Mouse (Mus musculus): ENCODE data around the gene Tpcn1. TPM values are rescaled to one million over a fixed set of nuclear protein-coding genes. Genes with fewer than 3 reads are reported as not detected.
"Not testable (repeated sequence)": the region's sequence is repeated elsewhere in the genome, so short reads cannot be mapped to it uniquely, and the experiment has no call there.

Tpcn1 gene
- polyA plus RNA-seq, 1 experiment from 2014 or later: 24.0 TPM

- Histone ChIP-seq H3K27ac (no peak overlapping the region), H3K4me1 (peaks cover 28% of the 10 kb centered on the region), H3K9ac (peak overlapping the region; percentile 92), H3K36me3 (peaks cover 16% of the 10 kb centered on the region; the same call in 1 of the 2 replicates), H3K4me2 (replicated peaks) (peak overlapping the region; percentile 97), H3K27me3 (no peaks in the 10 kb centered on the region), H3K9me3 (no peaks in the 10 kb centered on the region), H3K4me3 (peak overlapping the region; percentile 90)
- no peak for ATAC-seq (ENCODE audit: low FRiP score, low read depth)
- WGBS: 67% methylated on average over 9 of the region's 9 CpGs
Measured at GRCm38 (mm10) chr5:120502147-120502621, 86.3 kb downstream of the Tpcn1 start.

DNA sequence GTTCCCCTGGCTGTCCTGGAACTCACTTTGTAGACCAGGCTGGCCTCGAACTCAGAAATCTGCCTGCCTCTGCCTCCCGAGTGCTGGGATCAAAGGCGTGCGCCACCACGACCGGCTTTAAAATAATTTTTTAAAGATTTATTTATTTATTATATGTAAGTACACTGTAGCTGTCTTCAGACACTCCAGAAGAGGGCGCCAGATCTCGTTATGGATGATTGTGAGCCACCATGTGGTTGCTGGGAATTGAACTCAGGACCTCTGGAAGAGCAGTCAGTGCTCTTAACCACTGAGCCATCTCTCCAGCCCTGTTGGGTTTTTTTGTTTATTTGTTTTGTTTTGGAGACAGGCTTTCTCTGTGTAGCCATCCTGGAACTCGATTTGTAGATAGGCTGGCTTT, 87.9 kb downstream of the Tpcn1 start:
- Histone ChIP-seq H3K4me1 (peaks cover 21% of the 10 kb centered on the region), H3K36me3 (peaks cover 22% of the 10 kb centered on the region; the same call in 1 of the 2 replicates)
- H3K4me3 ChIP-seq; H3K27ac ChIP-seq; ATAC-seq (ENCODE audit: low FRiP score, low read depth); H3K27me3 ChIP-seq; H3K4me2 ChIP-seq (replicated peaks); H3K9me3 ChIP-seq; H3K9ac ChIP-seq: not testable (repeated sequence)
- WGBS: 87% methylated on average over 9 of the region's 9 CpGs

GRCm38 (mm10) chr5:120499202-120499601, 89.3 kb downstream of the Tpcn1 start:
- Histone ChIP-seq H3K9me3 (no peaks in the 10 kb centered on the region), H3K4me1 (peaks cover 17% of the 10 kb centered on the region), H3K4me3 (no peak overlapping the region), H3K4me2 (replicated peaks) (no peak overlapping the region), H3K27ac (no peak overlapping the region), H3K36me3 (peaks cover 33% of the 10 kb centered on the region), H3K9ac (no peak overlapping the region), H3K27me3 (no peaks in the 10 kb centered on the region)
- ATAC-seq (ENCODE audit: low FRiP score, low read depth): no peak
- 79% methylated on average over 4 of the region's 4 CpGs for WGBS

GRCm38 (mm10) chr5:120497071-120497470, 91.4 kb downstream of the Tpcn1 start:
- ATAC-seq (ENCODE audit: low FRiP score, low read depth): no peak
- H3K36me3 ChIP-seq: peaks cover 55% of the 10 kb centered on the region

DNA sequence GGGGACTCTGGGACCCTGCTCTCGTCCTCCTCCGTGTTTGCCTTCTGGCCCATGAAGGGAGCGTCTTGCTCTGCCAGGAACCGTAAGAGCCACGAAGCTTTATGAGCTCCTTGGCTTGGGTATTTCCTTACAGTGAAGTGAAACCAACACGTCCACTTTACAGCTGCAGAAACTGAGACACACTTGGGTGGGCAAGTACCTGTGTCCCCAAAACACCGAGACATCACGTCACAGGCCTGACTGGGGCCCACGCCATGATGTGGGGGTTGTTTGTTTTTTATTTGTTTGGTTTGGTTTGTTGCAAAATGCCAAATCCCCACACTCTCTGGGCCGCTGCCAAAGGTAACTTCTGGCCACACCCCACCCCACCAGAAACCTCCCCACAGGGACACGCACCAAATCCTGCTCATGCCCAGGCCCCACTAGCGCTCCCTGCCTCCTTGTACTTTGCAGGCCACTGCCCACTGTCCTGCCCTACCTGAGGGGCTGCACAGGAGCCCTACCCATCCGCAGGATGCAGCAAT, 92.7 kb downstream of the Tpcn1 start:
- H3K4me1 ChIP-seq: no peaks in the 10 kb centered on the region
- 87% methylated on average over 13 of the region's 13 CpGs for WGBS
- no peaks in the 10 kb centered on the region for H3K27me3 ChIP-seq
- H3K4me3 ChIP-seq: no peak overlapping the region
- no peak overlapping the region for H3K27ac ChIP-seq
- ATAC-seq (ENCODE audit: low FRiP score, low read depth): no peak
- H3K4me2 ChIP-seq (replicated peaks): no peak overlapping the region
- H3K36me3 ChIP-seq: peaks cover 60% of the 10 kb centered on the region
- H3K9ac ChIP-seq: no peak overlapping the region
- no peaks in the 10 kb centered on the region for H3K9me3 ChIP-seq

More at GRCm38 (mm10) chr5:120497071-120497470, 91.4 kb downstream of the Tpcn1 start:
- no peak overlapping the region for H3K27ac ChIP-seq
- H3K4me1 ChIP-seq: peaks cover 7% of the 10 kb centered on the region
- no peak overlapping the region for H3K9ac ChIP-seq
- WGBS: 89% methylated on average over 3 of the region's 3 CpGs
- no peaks in the 10 kb centered on the region for H3K9me3 ChIP-seq
- H3K4me3 ChIP-seq: no peak overlapping the region
- H3K27me3 ChIP-seq: no peaks in the 10 kb centered on the region
- no peak overlapping the region for H3K4me2 ChIP-seq (replicated peaks)

DNA sequence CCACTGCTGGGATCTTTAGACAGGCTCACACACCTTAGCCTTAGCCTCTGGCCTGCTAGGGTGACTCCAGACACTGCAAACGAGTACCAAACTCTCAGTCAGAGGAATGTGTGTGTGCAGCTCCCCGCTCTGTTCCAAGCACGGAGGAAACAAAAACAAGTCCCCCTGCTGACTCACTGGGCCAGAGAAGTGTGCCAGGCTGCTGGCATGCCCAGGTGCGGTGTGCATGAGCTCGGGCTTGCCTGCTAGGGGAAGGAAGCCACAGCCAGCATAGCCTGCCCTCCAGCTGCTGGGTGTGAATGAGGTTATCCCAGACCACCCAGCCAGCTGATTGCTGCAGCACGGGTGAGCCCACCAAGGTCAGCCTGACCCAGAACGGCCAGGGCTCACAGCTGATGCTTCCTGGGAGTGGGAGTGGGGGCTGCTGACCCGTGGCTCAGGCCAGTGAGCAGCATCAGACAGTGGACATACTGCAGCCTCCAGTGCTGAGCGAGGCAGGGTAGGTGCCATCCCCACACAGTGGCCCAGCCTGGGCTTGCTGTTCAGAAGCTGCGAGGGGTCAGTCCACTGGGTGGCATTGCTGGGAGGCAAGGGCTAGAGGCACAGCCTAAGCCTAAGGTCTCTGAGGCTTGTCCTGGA, 93.3 kb downstream of the Tpcn1 start:
- no peaks in the 10 kb centered on the region for H3K4me1 ChIP-seq
- no peak overlapping the region for H3K4me3 ChIP-seq
- H3K9ac ChIP-seq: no peak overlapping the region
- no peaks in the 10 kb centered on the region for H3K27me3 ChIP-seq
- no peaks in the 10 kb centered on the region for H3K9me3 ChIP-seq
- WGBS: 77% methylated on average over 10 of the region's 10 CpGs
- ATAC-seq (ENCODE audit: low FRiP score, low read depth): no peak
- H3K27ac ChIP-seq: no peak overlapping the region
- H3K36me3 ChIP-seq: peaks cover 66% of the 10 kb centered on the region
- no peak overlapping the region for H3K4me2 ChIP-seq (replicated peaks)

DNA sequence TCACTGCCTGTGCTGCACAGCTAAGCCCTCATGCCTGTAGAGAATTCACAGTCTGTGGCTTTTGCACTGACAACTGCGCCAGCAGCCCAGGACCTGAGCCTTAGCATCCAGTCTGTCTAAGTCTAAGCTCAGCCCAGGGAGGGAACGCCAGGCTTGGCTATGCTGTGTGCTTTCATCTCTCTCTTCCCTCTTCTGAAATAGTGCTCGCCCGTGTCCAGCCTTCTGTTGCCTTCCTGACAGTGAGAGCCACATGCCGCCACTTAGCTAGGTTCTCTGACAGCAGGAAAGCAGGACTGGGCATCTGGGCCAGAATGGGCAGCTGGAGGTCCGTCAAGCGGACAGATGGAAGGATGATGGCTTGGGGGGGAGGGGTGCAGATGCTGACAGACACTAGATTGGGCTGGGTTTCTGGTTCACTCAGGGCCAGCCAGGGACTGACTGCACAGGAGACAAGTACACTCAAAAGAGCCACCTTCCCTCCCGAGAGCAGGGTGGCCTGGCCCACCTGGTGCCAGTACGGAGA, 94.5 kb downstream of the Tpcn1 start:
- Histone ChIP-seq H3K4me3 (no peak overlapping the region), H3K4me2 (replicated peaks) (no peak overlapping the region), H3K9ac (no peak overlapping the region), H3K27me3 (no peaks in the 10 kb centered on the region), H3K9me3 (no peaks in the 10 kb centered on the region), H3K4me1 (no peaks in the 10 kb centered on the region), H3K36me3 (peaks cover 72% of the 10 kb centered on the region), H3K27ac (no peak overlapping the region)
- ATAC-seq (ENCODE audit: low FRiP score, low read depth): no peak
- whole genome bisulfite sequencing: 85% methylated on average over 9 of the region's 9 CpGs

DNA sequence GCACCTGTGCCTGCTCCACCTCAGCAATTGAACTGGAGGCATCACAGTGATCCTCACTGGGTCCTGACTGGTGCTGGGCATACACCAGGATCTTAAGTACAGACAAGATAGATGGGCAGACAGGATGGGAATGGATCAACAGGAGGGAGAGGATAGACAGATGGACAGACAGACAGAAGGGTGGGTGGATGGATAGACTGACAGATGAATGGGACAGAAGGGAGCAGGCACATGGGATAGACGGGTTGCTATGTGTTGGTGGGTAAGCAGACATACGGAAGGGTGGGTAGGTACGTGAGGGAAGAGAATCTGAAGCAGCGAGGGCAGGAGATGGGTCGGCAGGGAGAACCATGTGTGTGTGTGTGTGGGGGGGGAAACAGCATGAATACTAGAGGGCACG, 95.0 kb downstream of the Tpcn1 start:
- Histone ChIP-seq H3K9me3 (no peaks in the 10 kb centered on the region), H3K36me3 (peaks cover 71% of the 10 kb centered on the region), H3K27ac (no peak overlapping the region), H3K9ac (no peak overlapping the region), H3K4me2 (replicated peaks) (no peak overlapping the region), H3K4me3 (no peak overlapping the region), H3K4me1 (no peaks in the 10 kb centered on the region), H3K27me3 (no peaks in the 10 kb centered on the region)
- WGBS: 93% methylated on average over 6 of the region's 6 CpGs
- ATAC-seq (ENCODE audit: low FRiP score, low read depth): no peak

GRCm38 (mm10) chr5:120492437-120492836, 96.0 kb downstream of the Tpcn1 start:
- Histone ChIP-seq H3K27me3 (no peaks in the 10 kb centered on the region), H3K4me2 (replicated peaks) (no peak overlapping the region), H3K4me3 (no peak overlapping the region), H3K9me3 (no peaks in the 10 kb centered on the region), H3K4me1 (no peaks in the 10 kb centered on the region), H3K27ac (no peak overlapping the region), H3K36me3 (peaks cover 76% of the 10 kb centered on the region), H3K9ac (no peak overlapping the region)
- WGBS: 70% methylated on average over 11 of the region's 11 CpGs
- no peak for ATAC-seq (ENCODE audit: low FRiP score, low read depth)

- H3K4me1 ChIP-seq: no peaks in the 10 kb centered on the region
- H3K9ac ChIP-seq: no peak overlapping the region
- no peak overlapping the region for H3K27ac ChIP-seq
- H3K9me3 ChIP-seq: no peaks in the 10 kb centered on the region
- no peak overlapping the region for H3K4me2 ChIP-seq (replicated peaks)
- WGBS: 83% methylated on average over 8 of the region's 8 CpGs
- no peak overlapping the region for H3K4me3 ChIP-seq
- ATAC-seq (ENCODE audit: low FRiP score, low read depth): no peak
- no peaks in the 10 kb centered on the region for H3K27me3 ChIP-seq
- H3K36me3 ChIP-seq: peaks cover 85% of the 10 kb centered on the region
Measured at GRCm38 (mm10) chr5:120490679-120491192, 97.7 kb downstream of the Tpcn1 start.

GRCm38 (mm10) chr5:120487844-120488243, 100.6 kb downstream of the Tpcn1 start:
- no peak for ATAC-seq (ENCODE audit: low FRiP score, low read depth)
- no peak overlapping the region for H3K9ac ChIP-seq
- H3K27ac ChIP-seq: no peak overlapping the region
- no peak overlapping the region for H3K4me2 ChIP-seq (replicated peaks)
- H3K4me3 ChIP-seq: no peak overlapping the region
- 83% methylated on average over 8 of the region's 8 CpGs for WGBS
- H3K4me1 ChIP-seq: no peaks in the 10 kb centered on the region
- H3K9me3 ChIP-seq: no peaks in the 10 kb centered on the region
- no peaks in the 10 kb centered on the region for H3K27me3 ChIP-seq
- H3K36me3 ChIP-seq: peaks cover 79% of the 10 kb centered on the region

Data from limb, embryonic 13.5 days (tissue).